Mouse (Mus musculus) frontal cortex, adult (tissue): ENCODE measurements around the gene E2f6.
A peak's percentile ranks its signal among the peaks of the same experiment; 100 is the strongest.

Experiments
- ATAC-seq: cut with Nextera tagmentation; 2 replicates; pipeline ENCODE4 v1.9.2; 2017; ENCODE audit warnings: mild to moderate bottlenecking, moderate library complexity, mixed read lengths; ENCODE audit not compliant: low TSS enrichment

Gene E2f6

GRCm38 (mm10) chr12:16800259-16800958, 10.4 kb upstream of the E2f6 start, which contains the start of gene Greb1:
Gene Greb1, minus strand, starts transcription at chr12:16800886.
- peak; percentile 83 for ATAC-seq

DNA sequence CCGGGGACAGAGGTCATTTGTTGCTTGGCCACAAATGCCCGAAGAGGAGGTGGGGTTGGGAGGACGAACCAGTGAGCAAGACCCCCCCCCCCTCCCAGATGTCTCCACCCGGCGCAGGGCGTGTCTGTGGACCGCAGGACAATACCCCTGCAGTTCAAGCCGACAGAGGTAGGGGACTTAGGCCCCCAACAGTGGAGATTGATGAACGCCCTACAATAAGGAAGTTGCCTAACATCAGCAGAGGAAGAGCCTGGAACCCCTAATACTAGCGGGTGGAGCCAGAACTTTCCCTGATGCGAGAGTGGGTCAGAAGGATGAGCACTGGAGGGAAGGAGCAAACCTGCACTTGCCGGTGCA, 9.8 kb upstream of the E2f6 start:
- ATAC-seq: no peak

GRCm38 (mm10) chr12:16803237-16803955, 7.4 kb upstream of the E2f6 start:
- ATAC-seq: no peak

GRCm38 (mm10) chr12:16803956-16804430, 6.8 kb upstream of the E2f6 start:
- ATAC-seq: no peak

DNA sequence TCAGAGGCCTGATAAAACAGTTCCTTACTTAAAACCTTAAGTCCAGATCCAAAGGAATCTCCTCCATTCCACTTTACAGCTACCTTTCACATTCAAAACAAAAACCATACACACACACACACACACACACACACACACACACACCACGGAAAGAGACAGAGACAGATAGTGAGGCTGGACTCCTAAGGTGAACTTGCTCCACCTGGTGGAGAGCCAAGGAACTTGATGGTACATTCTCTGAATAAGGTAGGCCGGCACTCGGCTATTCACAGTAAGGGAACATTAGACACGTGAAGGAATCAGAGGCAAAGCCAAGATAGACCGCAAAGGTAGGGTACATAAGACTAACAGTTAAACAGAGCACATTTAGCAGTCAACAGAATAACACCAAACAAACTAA, 5.3 kb upstream of the E2f6 start:
- ATAC-seq: peak; percentile 90

DNA sequence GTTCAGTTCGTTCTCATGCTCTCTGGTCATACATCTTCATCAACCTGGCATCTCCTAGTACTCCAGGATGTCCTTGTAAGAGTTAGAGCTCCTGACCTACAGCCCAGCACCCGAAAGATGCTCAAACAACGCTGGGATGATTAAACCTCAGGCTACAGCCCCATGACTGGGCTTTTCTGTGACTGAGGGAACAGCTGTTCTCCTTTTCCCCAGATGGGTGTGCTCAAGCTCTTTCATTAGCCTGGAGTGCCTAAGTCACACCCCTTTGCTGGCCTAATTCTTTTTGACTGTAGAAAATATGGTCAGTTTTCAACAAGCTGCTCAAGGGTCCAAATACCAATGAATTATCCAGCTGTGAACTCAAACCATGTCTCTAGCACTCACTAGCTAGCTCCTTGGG, 2.7 kb upstream of the E2f6 start:
- ATAC-seq: peak; percentile 58

DNA sequence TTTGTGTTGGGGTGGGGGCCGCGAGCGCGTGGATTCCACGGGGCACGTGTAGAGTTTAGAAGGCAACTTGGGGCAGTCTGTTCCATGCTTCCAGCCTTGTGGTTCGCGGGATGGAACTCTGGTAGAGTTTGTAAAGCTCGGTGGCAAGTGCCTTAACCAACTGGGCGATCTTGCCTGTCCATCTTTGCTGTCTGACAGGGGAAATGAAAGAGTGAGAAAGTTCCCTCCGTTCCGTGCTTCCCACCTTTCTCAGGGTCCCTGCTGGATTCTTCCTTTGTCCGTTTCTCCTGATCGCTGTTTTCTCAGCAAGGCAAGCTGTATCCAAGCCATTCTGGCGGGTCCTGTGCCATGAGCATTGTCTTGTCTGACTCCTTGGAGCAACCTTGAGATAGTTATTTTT, 714 bp downstream of the E2f6 start:
- 0 out of 2 replicates have a peak, but pooled peaks have one; percentile 3 for ATAC-seq

- ATAC-seq: no peak
Observed at GRCm38 (mm10) chr12:16817147-16817546, 6.4 kb downstream of the E2f6 start.

DNA sequence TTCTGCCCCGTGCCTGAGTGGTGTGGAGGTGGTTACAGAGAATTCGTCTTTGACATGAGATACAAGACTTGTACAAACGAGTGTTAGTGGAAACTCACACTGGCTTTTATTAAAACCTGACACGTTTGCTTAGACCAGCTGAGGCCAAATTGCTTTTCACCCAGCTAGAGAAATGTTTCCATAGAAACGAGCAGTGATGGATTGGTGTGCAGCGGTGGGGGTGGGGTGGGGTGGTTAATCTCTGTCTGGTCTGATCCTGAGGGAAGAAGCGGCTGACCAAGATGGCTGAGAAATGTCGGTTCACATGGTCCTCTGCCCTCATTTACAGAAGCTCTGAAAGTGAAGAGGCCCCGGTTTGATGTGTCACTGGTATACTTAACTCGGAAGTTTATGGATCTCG, 7.8 kb downstream of the E2f6 start:
- ATAC-seq: no peak

DNA sequence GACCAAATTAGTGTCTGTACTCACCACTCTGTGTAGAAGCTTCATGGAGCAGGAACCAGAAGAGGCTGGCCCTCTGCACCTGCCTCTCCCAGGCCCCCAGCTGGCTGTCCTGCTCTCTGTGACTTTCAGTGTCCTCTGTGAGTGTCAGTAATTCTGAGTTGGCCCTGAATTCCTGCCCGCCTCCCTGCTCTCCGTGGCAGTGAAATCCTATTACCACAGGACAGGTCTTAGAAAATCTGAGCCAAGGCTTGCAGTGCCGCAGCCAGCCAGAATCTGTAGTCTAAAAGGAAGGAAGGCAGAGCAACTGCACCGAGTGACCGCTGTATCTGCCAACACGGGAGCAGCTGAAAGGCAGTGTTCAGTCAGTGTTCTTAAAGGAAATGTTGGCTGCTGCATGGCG, 10.0 kb downstream of the E2f6 start:
- ATAC-seq: peak; percentile 51

- ATAC-seq: no peak
Observed at GRCm38 (mm10) chr12:16822181-16822734, 11.5 kb downstream of the E2f6 start.

GRCm38 (mm10) chr12:16823701-16824100, 12.9 kb downstream of the E2f6 start:
- no peak for ATAC-seq

DNA sequence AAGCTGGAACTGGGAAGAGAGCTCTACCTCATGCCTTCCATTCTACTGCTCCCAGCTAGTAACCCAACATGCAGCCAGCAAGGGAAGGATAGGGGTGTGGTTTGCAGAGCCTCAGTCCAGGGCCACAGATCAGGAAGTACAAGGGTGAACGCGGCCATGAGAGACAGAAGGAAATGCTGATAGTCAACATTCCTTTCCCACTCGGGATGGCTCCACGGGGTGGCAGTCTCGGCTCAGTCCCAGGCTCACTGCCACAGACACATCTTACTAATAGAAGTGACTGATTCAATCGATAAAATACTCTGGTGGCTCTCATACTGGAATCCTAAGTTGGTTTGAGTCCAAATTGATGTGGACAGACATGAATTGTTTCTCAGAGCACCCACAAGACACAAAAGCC, 17.7 kb downstream of the E2f6 start:
- peak; percentile 43 for ATAC-seq

GRCm38 (mm10) chr12:16829785-16830184, 19.0 kb downstream of the E2f6 start:
- ATAC-seq: peak; percentile 51; the same call in 1 of the 2 replicates

- no peak for ATAC-seq
Observed at GRCm38 (mm10) chr12:16831071-16831470, 20.3 kb downstream of the E2f6 start.

DNA sequence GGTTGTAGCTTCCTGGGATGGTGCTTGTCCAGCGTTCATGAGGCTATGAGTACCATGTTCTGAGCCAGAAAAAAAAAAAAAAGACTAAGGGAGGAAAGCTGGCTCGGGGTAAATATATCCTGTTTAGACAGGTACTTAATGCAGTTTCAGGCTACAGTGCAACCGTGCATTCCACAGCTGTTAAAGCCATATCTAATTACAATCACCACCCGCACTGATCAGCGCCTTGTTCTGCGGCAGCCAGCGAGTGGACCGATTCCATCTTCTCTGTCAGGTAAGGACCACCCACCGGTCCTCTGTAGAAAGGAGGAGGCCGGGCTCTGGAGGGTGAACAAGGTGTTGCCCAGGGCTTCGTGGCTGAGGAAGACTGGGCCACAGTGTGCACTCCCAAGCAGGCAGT, 23.9 kb downstream of the E2f6 start:
- ATAC-seq: no peak

DNA sequence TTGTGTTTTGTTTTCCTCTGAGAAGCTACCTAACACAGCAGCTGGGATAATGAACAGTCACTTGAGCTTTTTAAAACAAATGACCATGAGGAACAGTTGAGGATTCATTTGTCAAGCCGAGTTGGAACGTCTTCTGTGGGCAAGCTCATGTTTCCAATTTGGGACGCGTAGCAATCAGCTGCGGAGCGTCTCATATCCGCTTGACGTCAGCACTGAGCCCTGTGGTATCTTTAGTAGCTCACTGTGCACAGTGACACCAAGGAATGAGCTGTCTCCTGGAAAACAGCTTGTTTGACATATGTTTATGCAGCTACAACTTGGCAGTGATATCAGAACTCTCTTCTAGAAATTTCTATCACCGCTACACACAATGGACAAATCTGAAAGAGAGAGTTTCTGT, 25.4 kb downstream of the E2f6 start:
- ATAC-seq: peak; percentile 94

DNA sequence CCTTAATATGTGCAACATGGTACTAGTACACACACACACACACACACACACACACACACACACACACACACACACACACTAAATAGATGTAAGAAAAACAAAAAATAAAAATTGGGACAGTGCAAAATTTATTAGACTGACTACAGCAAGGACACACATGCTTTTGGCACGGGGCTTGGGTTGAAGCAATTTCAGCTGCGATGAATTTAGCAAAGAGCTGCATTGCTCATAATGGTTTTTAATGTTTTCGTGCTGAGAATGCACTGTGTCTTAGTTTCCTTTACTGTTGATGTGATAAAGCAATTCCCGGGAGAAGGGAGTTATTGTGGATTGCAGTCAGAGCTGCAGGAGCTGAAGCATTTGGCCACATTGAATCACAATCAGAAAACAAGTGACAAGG, 27.0 kb downstream of the E2f6 start:
- no peak for ATAC-seq

GRCm38 (mm10) chr12:16840842-16841782, 30.3 kb downstream of the E2f6 start:
- ATAC-seq: no peak

- ATAC-seq: peak; percentile 75
Observed at GRCm38 (mm10) chr12:16844623-16845592, 34.1 kb downstream of the E2f6 start.
